Mouse (Mus musculus): ENCODE measurements at regions not wholly inside any gene's neighbourhood (a gene's known extent, or its start where the extent isn't known, plus 50 kb on each side); places are given as distances from the start of the nearest gene placed in this dataset.
A peak's percentile ranks its signal among the peaks of the same experiment; 100 is the strongest.

DNA sequence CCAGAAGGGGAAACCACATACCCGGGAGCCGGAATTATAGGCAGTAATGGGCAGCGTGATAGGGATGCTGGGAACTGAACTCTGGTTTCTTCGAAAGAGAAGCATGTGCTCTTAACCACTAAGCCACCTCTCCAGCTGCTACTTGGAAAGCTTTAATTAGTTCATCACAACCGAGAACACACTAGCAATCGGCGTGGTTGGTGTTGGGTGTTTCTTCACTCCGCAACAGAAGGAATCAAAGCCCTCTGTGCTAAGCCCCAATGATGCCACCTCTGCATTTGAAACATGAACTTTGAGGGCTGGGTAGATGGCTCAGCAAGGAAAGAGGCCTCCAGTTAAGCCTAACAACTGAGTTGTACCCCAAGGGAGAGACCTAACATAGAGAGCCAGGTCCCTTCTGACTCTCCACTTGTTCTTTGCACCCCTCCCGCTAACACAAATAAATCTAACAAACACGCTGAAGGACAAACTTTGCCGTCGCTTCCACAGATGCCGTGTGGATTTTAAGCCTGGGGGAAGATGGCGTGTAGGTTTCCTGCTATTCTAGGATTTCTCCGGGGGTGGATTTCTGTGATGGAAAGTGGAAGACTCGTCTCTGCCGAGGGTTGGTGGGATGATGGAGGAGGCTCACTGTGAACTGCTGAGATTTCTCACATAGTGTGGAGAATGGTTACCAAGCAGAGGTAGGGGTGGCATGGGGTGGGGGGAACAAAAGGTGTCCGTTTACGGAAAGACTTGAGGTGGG is 257.4 kb downstream of the Diras2 start:
- no peak overlapping the region for H3K4me2 ChIP-seq (replicated peaks; ENCODE audit: low read depth)
- no peak for ATAC-seq (ENCODE audit: low FRiP score, low TSS enrichment)
- H3K27ac ChIP-seq (replicated peaks): no peak overlapping the region
- H3K36me3 ChIP-seq (ENCODE audit: control insufficient read depth, insufficient read depth, low read length): no peaks in the 10 kb centered on the region
- DNase-seq (ENCODE audit: low spot score): no peak
- no peak overlapping the region for H3K9ac ChIP-seq (ENCODE audit: low read length)
- no peaks in the 10 kb centered on the region for H3K27me3 ChIP-seq (ENCODE audit: control insufficient read depth, insufficient read depth, low read length)
- H3K4me3 ChIP-seq (ENCODE audit: low read depth, low read length): no peak overlapping the region
- no peaks in the 10 kb centered on the region for H3K4me1 ChIP-seq (replicated peaks; ENCODE audit: control insufficient read depth, insufficient read depth)
- no peaks in the 10 kb centered on the region for H3K9me3 ChIP-seq (ENCODE audit: control insufficient read depth, low read length)
- WGBS: 71% methylated on average over 19 of the region's 19 CpGs
- TF ChIP-seq EP300 (optimal IDR thresholded peaks at IDR 0.05): no peak
- no peak for TF ChIP-seq CTCF (IDR thresholded peaks at IDR 0.05; ENCODE audit: low read depth)

DNA sequence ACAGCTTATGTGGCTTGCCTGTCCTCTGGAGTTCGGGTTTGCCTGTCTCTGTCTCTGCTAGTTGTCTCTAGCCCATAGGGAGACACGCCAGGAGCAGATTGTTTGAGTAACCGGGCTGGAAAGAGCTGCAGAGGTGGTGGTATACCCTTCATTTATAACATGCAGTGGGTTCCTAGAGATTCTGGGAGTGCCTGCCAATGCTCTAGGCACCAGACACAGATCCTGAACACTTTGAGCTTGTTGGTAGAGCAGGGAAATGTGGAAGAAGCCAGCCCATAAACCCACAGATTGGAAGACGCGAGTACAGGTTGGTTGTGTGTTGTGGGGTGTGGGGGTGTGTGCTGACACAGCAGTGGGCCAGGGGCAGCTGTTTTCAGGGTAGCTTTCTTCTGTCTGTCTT is 255.9 kb downstream of the Diras2 start:
- Histone ChIP-seq H3K4me3 (ENCODE audit: low read depth, low read length) (no peak overlapping the region), H3K27me3 (ENCODE audit: control insufficient read depth, insufficient read depth, low read length) (no peaks in the 10 kb centered on the region), H3K9me3 (ENCODE audit: control insufficient read depth, low read length) (no peaks in the 10 kb centered on the region), H3K4me2 (replicated peaks; ENCODE audit: low read depth) (no peak overlapping the region), H3K27ac (replicated peaks) (no peak overlapping the region), H3K4me1 (replicated peaks; ENCODE audit: control insufficient read depth, insufficient read depth) (no peaks in the 10 kb centered on the region), H3K36me3 (ENCODE audit: control insufficient read depth, insufficient read depth, low read length) (no peaks in the 10 kb centered on the region), H3K9ac (ENCODE audit: low read length) (no peak overlapping the region)
- 67% methylated on average over 5 of the region's 5 CpGs for WGBS
- ATAC-seq (ENCODE audit: low FRiP score, low TSS enrichment) (no peak), DNase-seq (ENCODE audit: low spot score) (no peak)
- no peak for TF ChIP-seq EP300 (optimal IDR thresholded peaks at IDR 0.05)
- TF ChIP-seq CTCF (IDR thresholded peaks at IDR 0.05; ENCODE audit: low read depth): no peak

DNA sequence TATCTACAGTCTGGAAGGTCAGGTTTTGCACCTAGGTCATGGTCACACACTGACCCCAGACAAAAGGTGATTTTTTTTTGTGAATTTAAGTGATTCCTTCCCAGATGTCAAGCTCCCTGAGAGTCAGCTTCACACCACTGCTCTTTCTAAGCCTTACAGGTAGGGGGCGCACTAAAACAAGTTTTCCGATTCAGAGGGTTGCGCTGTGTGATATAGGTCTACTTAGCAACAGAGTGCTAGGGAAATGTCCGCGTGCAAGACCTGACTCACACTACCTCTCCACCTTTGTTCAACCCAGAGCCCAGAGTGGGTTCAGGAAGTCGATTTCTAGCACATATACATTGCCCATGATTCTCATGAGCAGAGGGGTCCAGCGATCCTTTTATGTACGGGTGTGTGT is 255.4 kb downstream of the Diras2 start:
- DNase-seq (ENCODE audit: low spot score) (peak; percentile 63), ATAC-seq (ENCODE audit: low FRiP score, low TSS enrichment) (peak; percentile 89)
- no peaks in the 10 kb centered on the region for H3K27me3 ChIP-seq (ENCODE audit: control insufficient read depth, insufficient read depth, low read length)
- H3K9ac ChIP-seq (ENCODE audit: low read length): no peak overlapping the region
- 12% methylated on average over 8 of the region's 8 CpGs for WGBS
- no peak overlapping the region for H3K27ac ChIP-seq (replicated peaks)
- H3K4me1 ChIP-seq (replicated peaks; ENCODE audit: control insufficient read depth, insufficient read depth): no peaks in the 10 kb centered on the region
- H3K9me3 ChIP-seq (ENCODE audit: control insufficient read depth, low read length): no peaks in the 10 kb centered on the region
- H3K4me3 ChIP-seq (ENCODE audit: low read depth, low read length): no peak overlapping the region
- no peak overlapping the region for H3K4me2 ChIP-seq (replicated peaks; ENCODE audit: low read depth)
- TF ChIP-seq EP300 (optimal IDR thresholded peaks at IDR 0.05): no peak
- TF ChIP-seq CTCF (IDR thresholded peaks at IDR 0.05; ENCODE audit: low read depth): peak; percentile 87
- H3K36me3 ChIP-seq (ENCODE audit: control insufficient read depth, insufficient read depth, low read length): no peaks in the 10 kb centered on the region

DNA sequence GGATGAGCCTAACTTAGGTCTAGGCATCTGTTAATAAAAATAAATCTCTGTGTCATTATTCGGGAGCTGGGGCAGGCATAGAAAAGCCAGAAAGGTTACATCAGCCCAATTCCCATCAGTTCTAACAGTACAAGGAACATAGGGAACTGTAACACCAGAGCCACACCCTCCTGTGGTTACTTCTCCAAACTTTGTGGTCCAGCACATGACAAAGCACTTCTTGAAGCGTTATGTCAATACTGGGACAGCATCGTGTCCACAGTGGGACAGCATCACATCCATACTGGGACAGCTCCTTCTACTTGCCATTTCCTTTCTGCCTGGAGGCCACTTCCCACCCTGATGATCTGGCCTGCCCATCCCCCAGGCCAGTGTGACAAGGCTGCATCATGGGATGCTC is 253.9 kb downstream of the Diras2 start:
- ATAC-seq (ENCODE audit: low FRiP score, low TSS enrichment) (no peak), DNase-seq (ENCODE audit: low spot score) (no peak)
- Histone ChIP-seq H3K27ac (replicated peaks) (no peak overlapping the region), H3K4me3 (ENCODE audit: low read depth, low read length) (no peak overlapping the region), H3K36me3 (ENCODE audit: control insufficient read depth, insufficient read depth, low read length) (no peaks in the 10 kb centered on the region), H3K4me1 (replicated peaks; ENCODE audit: control insufficient read depth, insufficient read depth) (no peaks in the 10 kb centered on the region), H3K9me3 (ENCODE audit: control insufficient read depth, low read length) (no peaks in the 10 kb centered on the region), H3K4me2 (replicated peaks; ENCODE audit: low read depth) (no peak overlapping the region), H3K9ac (ENCODE audit: low read length) (no peak overlapping the region), H3K27me3 (ENCODE audit: control insufficient read depth, insufficient read depth, low read length) (no peaks in the 10 kb centered on the region)
- TF ChIP-seq CTCF (IDR thresholded peaks at IDR 0.05; ENCODE audit: low read depth) (no peak), EP300 (optimal IDR thresholded peaks at IDR 0.05) (no peak)
- 59% methylated on average over 3 of the region's 3 CpGs for WGBS

DNA sequence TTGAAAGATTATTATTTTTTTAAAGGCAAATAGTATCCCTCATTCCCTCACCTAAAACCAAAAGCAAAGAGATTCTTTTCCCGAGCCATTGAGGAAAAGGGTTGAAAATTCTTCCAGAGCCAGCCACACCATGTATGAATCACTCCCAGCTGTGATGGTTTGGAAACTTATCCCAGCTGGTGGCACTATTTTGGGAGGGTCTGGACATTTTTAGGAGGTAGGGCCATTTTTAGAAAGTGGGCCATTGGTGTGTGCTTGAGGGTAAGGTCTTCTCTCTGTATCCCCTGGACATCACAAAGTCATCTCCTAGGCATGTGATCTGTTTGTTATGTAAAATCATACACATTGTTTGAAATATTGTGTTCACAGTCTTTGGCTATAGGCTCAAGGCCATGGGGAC is 252.2 kb downstream of the Diras2 start:
- TF ChIP-seq EP300 (optimal IDR thresholded peaks at IDR 0.05): no peak
- no peaks in the 10 kb centered on the region for H3K4me1 ChIP-seq (replicated peaks; ENCODE audit: control insufficient read depth, insufficient read depth)
- ATAC-seq (ENCODE audit: low FRiP score, low TSS enrichment) (no peak), DNase-seq (ENCODE audit: low spot score) (no peak)
- no peaks in the 10 kb centered on the region for H3K9me3 ChIP-seq (ENCODE audit: control insufficient read depth, low read length)
- no peaks in the 10 kb centered on the region for H3K27me3 ChIP-seq (ENCODE audit: control insufficient read depth, insufficient read depth, low read length)
- no peak overlapping the region for H3K4me3 ChIP-seq (ENCODE audit: low read depth, low read length)
- H3K36me3 ChIP-seq (ENCODE audit: control insufficient read depth, insufficient read depth, low read length): no peaks in the 10 kb centered on the region
- no peak overlapping the region for H3K27ac ChIP-seq (replicated peaks)
- no peak overlapping the region for H3K4me2 ChIP-seq (replicated peaks; ENCODE audit: low read depth)
- WGBS: 83% methylated on average over 1 of the region's 1 CpGs
- H3K9ac ChIP-seq (ENCODE audit: low read length): no peak overlapping the region

DNA sequence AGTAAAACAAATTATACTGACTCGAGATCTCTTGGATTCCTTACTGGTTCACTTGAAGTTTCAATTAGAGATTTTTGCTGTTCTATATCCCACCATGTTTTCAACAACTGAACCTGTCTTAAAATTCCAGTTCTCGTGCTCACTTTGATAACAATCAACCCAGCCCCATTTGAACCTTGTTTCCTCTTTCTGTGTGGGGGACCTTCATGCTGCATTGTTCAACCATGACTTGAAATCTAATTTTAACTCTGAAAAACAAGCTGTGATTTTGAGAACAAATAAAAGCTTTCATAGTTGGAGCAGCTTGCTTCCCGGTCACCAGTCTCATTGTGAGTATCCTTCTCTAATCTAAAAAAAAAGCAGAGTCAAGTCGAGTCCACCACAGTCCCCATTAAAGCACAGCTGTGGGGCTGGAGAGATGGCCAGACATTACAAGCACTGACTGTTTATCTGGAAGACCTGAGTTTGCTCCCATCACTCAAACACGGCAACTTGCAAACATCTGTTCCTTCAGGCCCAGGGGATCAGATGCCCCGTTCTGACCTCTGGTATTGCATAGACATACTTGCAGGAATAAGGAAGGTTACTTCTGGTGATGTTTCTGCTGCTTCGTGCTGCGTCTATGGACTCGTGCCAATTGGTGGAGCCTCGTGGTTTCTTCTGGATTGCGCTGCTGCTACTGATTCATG is 251.7 kb downstream of the Diras2 start:
- Histone ChIP-seq H3K4me3 (ENCODE audit: low read depth, low read length) (no peak overlapping the region), H3K27me3 (ENCODE audit: control insufficient read depth, insufficient read depth, low read length) (no peaks in the 10 kb centered on the region), H3K9ac (ENCODE audit: low read length) (no peak overlapping the region), H3K27ac (replicated peaks) (no peak overlapping the region), H3K4me1 (replicated peaks; ENCODE audit: control insufficient read depth, insufficient read depth) (no peaks in the 10 kb centered on the region), H3K9me3 (ENCODE audit: control insufficient read depth, low read length) (no peaks in the 10 kb centered on the region), H3K36me3 (ENCODE audit: control insufficient read depth, insufficient read depth, low read length) (no peaks in the 10 kb centered on the region), H3K4me2 (replicated peaks; ENCODE audit: low read depth) (no peak overlapping the region)
- ATAC-seq (ENCODE audit: low FRiP score, low TSS enrichment) (no peak), DNase-seq (ENCODE audit: low spot score) (no peak)
- no peak for TF ChIP-seq EP300 (optimal IDR thresholded peaks at IDR 0.05)
- no peak for TF ChIP-seq CTCF (IDR thresholded peaks at IDR 0.05; ENCODE audit: low read depth)
- 62% methylated on average over 11 of the region's 11 CpGs for WGBS
